Mouse (Mus musculus): ENCODE data around the gene Zfp747. TPM values are rescaled to one million over a fixed set of nuclear protein-coding genes. Genes with fewer than 3 reads are reported as not detected.
"Not testable (repeated sequence)": the region's sequence is repeated elsewhere in the genome, so short reads cannot be mapped to it uniquely, and the experiment has no call there.

Gene Zfp747
- total RNA-seq, 2 experiments from 2014 or later: 6.7 to 6.9 TPM

- no peak for TF ChIP-seq CTCF (conservative IDR thresholded peaks at IDR 0.05)
- H3K27ac ChIP-seq: peak within 1 kb of the TSS; percentile 96
- DNase-seq (ENCODE audit: low spot score in 2 of 2): peak; percentile 96 to 97
- H3K4me3 ChIP-seq: peak within 1 kb of the TSS; percentile 99
Observed at GRCm38 (mm10) chr7:127393157-127393943, 17.5 kb upstream of the Zfp747 start, which contains the start of gene E430018J23Rik. Gene E430018J23Rik, minus strand, starts transcription at chr7:127393629.

GRCm38 (mm10) chr7:127392251-127392824 lies 16.5 kb upstream of the Zfp747 start:
- peak overlapping the region; percentile 99 for H3K4me3 ChIP-seq
- TF ChIP-seq CTCF (conservative IDR thresholded peaks at IDR 0.05): no peak
- no peak for DNase-seq (ENCODE audit: low spot score in 2 of 2)
- no peak overlapping the region for H3K27ac ChIP-seq

- no peak overlapping the region for H3K4me3 ChIP-seq
- H3K27ac ChIP-seq: no peak overlapping the region
- no peak for TF ChIP-seq CTCF (conservative IDR thresholded peaks at IDR 0.05)
- no peak for DNase-seq (ENCODE audit: low spot score in 2 of 2)
Observed at GRCm38 (mm10) chr7:127391538-127391937, 15.7 kb upstream of the Zfp747 start.

- no peak for TF ChIP-seq CTCF (conservative IDR thresholded peaks at IDR 0.05)
- DNase-seq (ENCODE audit: low spot score in 2 of 2): no peak
Observed at GRCm38 (mm10) chr7:127390306-127390705, 14.5 kb upstream of the Zfp747 start.

GRCm38 (mm10) chr7:127388201-127388600 lies 12.4 kb upstream of the Zfp747 start:
- not testable (repeated sequence) for H3K27ac ChIP-seq; H3K4me3 ChIP-seq; DNase-seq (ENCODE audit: low spot score in 2 of 2)

More at GRCm38 (mm10) chr7:127390306-127390705, 14.5 kb upstream of the Zfp747 start:
- no peak overlapping the region for H3K27ac ChIP-seq
- H3K4me3 ChIP-seq: no peak overlapping the region

GRCm38 (mm10) chr7:127386641-127387392 lies 11.0 kb upstream of the Zfp747 start, which contains the start of gene 9130019O22Rik:
Gene 9130019O22Rik, minus strand, starts transcription at chr7:127387166.
- Histone ChIP-seq H3K27ac (peak within 1 kb of the TSS; percentile 64), H3K4me3 (peak within 1 kb of the TSS; percentile 73)
- TF ChIP-seq CTCF (conservative IDR thresholded peaks at IDR 0.05): no peak
- DNase-seq (ENCODE audit: low spot score in 2 of 2): peak; percentile 88 to 90

GRCm38 (mm10) chr7:127385560-127385959 lies 9.7 kb upstream of the Zfp747 start:
- DNase-seq (ENCODE audit: low spot score in 2 of 2); H3K27ac ChIP-seq; H3K4me3 ChIP-seq: not testable (repeated sequence)

GRCm38 (mm10) chr7:127378310-127378921 lies 2.6 kb upstream of the Zfp747 start:
- no peak overlapping the region for H3K4me3 ChIP-seq
- DNase-seq (ENCODE audit: low spot score in 2 of 2): no peak
- no peak for TF ChIP-seq CTCF (conservative IDR thresholded peaks at IDR 0.05)
- H3K27ac ChIP-seq: no peak overlapping the region

GRCm38 (mm10) chr7:127371870-127372269 lies 4.0 kb downstream of the Zfp747 start:
- peak; percentile 36 for TF ChIP-seq CTCF (conservative IDR thresholded peaks at IDR 0.05)
- not testable (repeated sequence) for H3K4me3 ChIP-seq; DNase-seq (ENCODE audit: low spot score in 2 of 2); H3K27ac ChIP-seq

- no peak for DNase-seq (ENCODE audit: low spot score in 2 of 2)
- Histone ChIP-seq H3K4me3 (no peak overlapping the region), H3K27ac (no peak overlapping the region)
- no peak for TF ChIP-seq CTCF (conservative IDR thresholded peaks at IDR 0.05)
Observed at GRCm38 (mm10) chr7:127371213-127371612, 4.6 kb downstream of the Zfp747 start.

GRCm38 (mm10) chr7:127366249-127366648 lies 9.6 kb downstream of the Zfp747 start:
- H3K4me3 ChIP-seq: no peak overlapping the region
- DNase-seq (ENCODE audit: low spot score in 2 of 2): no peak
- no peak for TF ChIP-seq CTCF (conservative IDR thresholded peaks at IDR 0.05)
- H3K27ac ChIP-seq: no peak overlapping the region

- H3K4me3 ChIP-seq: peak overlapping the region; percentile 52
- TF ChIP-seq CTCF (conservative IDR thresholded peaks at IDR 0.05): no peak
- DNase-seq (ENCODE audit: low spot score in 2 of 2): no peak
- peak overlapping the region; percentile 68; the same call in 1 of the 2 replicates for H3K27ac ChIP-seq
Observed at GRCm38 (mm10) chr7:127364166-127364565, 11.7 kb downstream of the Zfp747 start.
